In the genomic region with DNA sequence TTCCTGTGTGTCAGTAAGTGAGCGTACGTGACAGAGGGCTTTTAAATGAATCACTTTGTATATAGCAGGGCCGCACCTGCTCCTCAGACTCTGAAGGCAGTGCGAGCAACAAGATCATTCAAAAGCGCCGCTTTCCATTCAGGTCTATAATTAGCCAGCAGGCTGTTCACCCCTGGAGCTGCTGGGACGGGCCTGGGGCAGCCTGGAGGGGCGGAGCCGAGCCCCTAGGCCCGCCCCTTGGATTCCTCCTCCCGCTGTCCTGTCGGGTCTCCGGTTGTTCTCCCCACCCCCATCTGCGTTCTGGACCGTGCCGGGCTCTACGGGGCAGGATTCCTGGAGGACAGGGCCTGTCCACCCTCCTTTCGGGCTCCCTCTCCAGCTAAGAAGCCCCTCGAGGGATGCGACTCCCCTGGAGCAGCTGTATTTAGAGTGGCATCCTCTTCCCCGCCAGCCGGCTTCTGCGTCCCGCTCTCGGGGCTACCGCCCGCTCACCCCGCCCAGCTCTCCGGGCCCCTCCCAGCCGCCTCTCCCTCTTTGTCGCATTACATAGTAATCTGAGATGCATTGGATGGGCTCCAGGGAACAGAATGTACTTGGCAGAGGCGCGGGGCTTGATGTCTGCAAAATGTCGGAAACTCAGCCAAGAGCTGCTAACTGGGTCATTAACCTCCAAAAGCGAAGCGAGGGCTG, we compare ENCODE assay signal across 8 mouse cellular contexts.
A peak's percentile ranks its signal among the peaks of the same experiment; 100 is the strongest.
DNase-seq lines count a peak whose midpoint lies in the region; ATAC-seq lines count a peak whose summit lies in the region.

No protein-coding gene starts in this region.

- peak; percentile 84 for ATAC-seq in inflammation-experienced regulatory T-cells, adult 6 months

- H3K27me3 ChIP-seq in megakaryocyte, embryonic 14.5 days (replicated peaks): no peaks in the 10 kb centered on the region

- H3K4me3 ChIP-seq in megakaryocyte, embryonic 14.5 days (replicated peaks): peak overlapping the region; percentile 91

- no peaks in the 10 kb centered on the region for H3K36me3 ChIP-seq in megakaryocyte, embryonic 14.5 days (replicated peaks; ENCODE audit: low read length)

- DNase-seq in adipocyte (ENCODE audit: low spot score): peak; percentile 100
- peak; percentile 86 for DNase-seq in embryo, embryonic 10 days (ENCODE audit: low spot score)
- DNase-seq in gastrocnemius, postnatal 25 days: peak; percentile 97
- DNase-seq in left cerebral cortex, adult 9 months (ENCODE audit: low spot score in 2 of 2): peak; percentile 89 to 96
- DNase-seq in right cerebral cortex, postnatal 10 days (ENCODE audit: low spot score in 2 of 2): peak; percentile 95 to 96
- DNase-seq in urinary bladder, postnatal 14 days (ENCODE audit: low spot score): peak; percentile 98

- peaks cover 96% of the 10 kb centered on the region for H3K4me1 ChIP-seq in megakaryocyte, embryonic 14.5 days

- no peaks in the 10 kb centered on the region for H3K9me3 ChIP-seq in megakaryocyte, embryonic 14.5 days

Comparison
In these comparisons a context has a peak if more than half of its experiments do, and no peak if none do; other contexts are left out.
1. Peak in every context shown above with its lines: DNase-seq, ATAC-seq and H3K4me3 ChIP-seq.